Mouse (Mus musculus) splenic B cell, adult 2 months (primary cell): Measurements from ENCODE around the gene Srsf10.

ENCODE experiments used
- DNase-seq: peaks from one replicate; pipeline ENCODE4 v3.0.0-alpha.2; 2011; ENCODE audit warnings: low read depth, low spot score
- H3K27me3 ChIP-seq: 2 replicates; pipeline ENCODE4 v1.6.1; 2012; ENCODE audit warnings: mild to moderate bottlenecking, low read length, moderate library complexity, mixed read lengths; ENCODE audit not compliant: control insufficient read depth, poor library complexity, insufficient read depth, severe bottlenecking
- H3K36me3 ChIP-seq: 2 replicates; pipeline ENCODE4 v1.6.1; 2012; ENCODE audit warnings: mild to moderate bottlenecking, low read length, moderate library complexity, mixed read lengths; ENCODE audit not compliant: control insufficient read depth, poor library complexity, insufficient read depth, severe bottlenecking

Srsf10 gene

GRCm38 (mm10) chr4:135909326-135910066, 53.9 kb downstream of the Srsf10 start:
- H3K36me3 ChIP-seq = peaks cover 22% of the 10 kb centered on the region
- DNase-seq = peak; percentile 51
- no peaks in the 10 kb centered on the region for H3K27me3 ChIP-seq

DNA sequence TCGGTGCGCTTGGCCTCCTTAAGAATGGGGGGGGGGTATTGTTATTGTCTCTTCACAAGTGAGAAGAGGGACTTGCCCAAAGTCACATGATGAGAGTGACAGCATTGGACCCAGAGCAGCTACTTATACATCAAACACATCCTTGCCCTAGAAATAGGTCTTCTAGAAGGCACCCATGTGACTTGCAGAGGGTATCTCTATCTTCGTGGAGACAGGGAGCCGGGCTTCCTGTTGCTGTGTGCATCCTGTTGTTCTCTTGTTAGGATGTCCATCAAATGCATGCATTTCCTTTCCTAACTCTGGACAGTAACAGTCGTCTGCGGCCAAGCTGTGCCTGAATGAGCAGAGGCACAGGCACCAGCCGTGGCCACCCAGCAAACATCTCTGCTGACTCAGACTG, 56.0 kb downstream of the Srsf10 start:
- DNase-seq = peak; percentile 87
- Histone ChIP-seq H3K36me3 (peaks cover 17% of the 10 kb centered on the region), H3K27me3 (no peaks in the 10 kb centered on the region)

- no peak for DNase-seq
- Histone ChIP-seq H3K27me3 (no peaks in the 10 kb centered on the region), H3K36me3 (peaks cover 18% of the 10 kb centered on the region)
These were observed 56.6 kb downstream of the Srsf10 start for GRCm38 (mm10) chr4:135912164-135912563.

DNA sequence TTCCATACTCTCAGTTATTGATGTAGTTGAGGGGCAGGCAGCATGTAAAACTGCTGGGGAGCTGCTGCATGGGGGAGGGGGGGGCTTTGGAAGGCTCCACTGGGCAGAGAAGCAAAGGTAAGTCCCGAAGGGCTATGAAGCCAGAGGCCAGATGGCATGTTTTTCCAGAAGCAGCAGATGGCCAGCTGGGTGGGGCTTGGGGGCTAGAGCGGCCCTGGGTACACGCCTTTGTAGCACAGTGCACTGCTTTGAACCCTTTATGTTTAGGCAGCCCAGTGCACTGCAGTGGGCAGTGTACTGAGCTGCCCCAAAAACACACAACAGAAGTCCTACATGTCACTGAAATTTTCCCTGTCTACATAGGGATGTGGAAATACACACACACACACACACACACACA, 57.3 kb downstream of the Srsf10 start:
- peak; percentile 45 for DNase-seq
- no peaks in the 10 kb centered on the region for H3K27me3 ChIP-seq
- peaks cover 22% of the 10 kb centered on the region for H3K36me3 ChIP-seq

DNA sequence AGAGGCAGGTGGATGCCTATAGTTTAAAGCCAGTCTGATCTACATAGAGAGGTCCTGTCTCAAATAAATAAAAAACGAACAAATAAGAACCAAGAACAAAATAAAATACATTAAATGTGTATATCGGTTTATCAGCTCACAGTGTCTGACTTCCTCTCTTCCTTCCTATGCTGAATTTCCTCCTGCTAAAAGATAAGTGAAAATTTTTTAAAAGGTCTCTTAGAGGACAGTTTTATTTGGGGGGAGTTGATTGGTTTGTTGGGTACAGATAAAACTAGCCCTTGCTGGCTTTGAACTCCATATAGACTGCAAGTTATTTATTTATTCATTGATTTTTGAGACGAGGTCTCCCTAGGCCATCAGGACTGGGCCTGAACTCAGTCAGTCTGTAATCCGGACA, 57.9 kb downstream of the Srsf10 start:
- DNase-seq = no peak
- Histone ChIP-seq H3K27me3 (no peaks in the 10 kb centered on the region), H3K36me3 (peaks cover 25% of the 10 kb centered on the region)

- peak; percentile 63 for DNase-seq
- Histone ChIP-seq H3K27me3 (no peaks in the 10 kb centered on the region), H3K36me3 (peaks cover 31% of the 10 kb centered on the region)
These were observed 63.2 kb downstream of the Srsf10 start for GRCm38 (mm10) chr4:135918635-135919279.

DNA sequence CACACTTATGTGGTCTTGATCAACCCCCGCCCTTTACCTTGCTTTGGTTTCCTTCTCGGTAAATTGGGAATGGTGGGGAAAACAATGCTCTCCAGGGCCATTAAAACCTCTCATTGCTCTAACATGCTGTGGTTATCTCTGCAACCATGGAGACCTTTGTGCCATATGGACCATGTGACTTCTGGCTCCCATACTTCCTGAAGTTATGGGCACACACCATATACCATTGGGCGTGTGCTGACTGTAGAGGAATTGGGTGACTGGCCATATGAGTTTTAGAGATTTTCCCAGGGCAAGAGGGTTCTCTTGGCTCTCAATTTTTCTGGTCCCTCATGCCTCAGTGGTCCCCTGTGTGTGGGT, 63.7 kb downstream of the Srsf10 start:
- DNase-seq = no peak
- H3K36me3 ChIP-seq = peaks cover 31% of the 10 kb centered on the region

More for the DNA sequence above, 63.7 kb downstream of the Srsf10 start:
- H3K27me3 ChIP-seq = no peaks in the 10 kb centered on the region
